Mouse (Mus musculus) CD4-positive helper T cell, adult 2 months (primary cell): Measurements from ENCODE around the gene Olfr1197.

Source experiments
- DNase-seq: peaks from one replicate; pipeline ENCODE4 v3.0.0-alpha.2; 2012; ENCODE audit warnings: low read depth, missing footprints, low spot score

Olfr1197 gene

DNA sequence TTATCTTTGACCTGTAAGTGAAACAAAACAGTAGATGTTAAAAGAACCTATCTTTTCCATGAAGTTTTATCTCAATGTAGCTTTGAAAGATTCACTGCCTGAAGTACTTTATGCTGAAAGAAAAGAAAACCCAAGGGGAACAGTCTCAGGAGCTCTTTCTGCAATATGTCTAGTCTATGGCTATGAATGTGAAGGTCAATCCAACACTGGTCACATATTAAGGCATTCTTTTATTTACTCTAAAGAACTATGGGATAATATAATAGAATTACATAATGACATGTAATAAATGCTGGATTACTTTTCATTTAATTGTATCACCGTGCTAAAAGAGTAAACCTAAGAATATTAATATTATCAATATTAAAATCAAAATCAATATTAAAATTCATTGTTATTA is at the start of gene Olfr1197:
Olfr1197 (minus strand) TSS at position 101 of the 400 bp plus-strand sequence.
- no peak for DNase-seq

DNA sequence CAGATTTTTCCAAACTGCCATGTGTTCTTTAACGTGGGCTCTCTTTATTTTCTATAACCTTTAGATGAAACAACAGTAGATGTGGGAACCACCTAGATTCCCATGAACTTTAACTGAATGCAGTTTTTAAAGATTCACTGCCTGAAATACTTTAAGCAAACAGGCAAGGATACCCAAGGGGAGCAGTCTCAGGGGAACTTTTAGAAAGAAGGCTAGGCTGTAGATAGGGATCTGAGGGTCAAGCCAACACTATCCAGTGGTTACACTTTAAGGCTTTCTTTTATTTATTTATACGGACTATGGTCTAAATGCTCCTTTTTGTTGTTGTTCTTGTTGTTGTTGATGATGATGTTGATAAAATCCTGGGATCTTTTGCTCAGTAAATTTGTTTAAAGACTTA is 38.2 kb upstream of the Olfr1197 start, which contains the start of gene Olfr1200:
Olfr1200 (minus strand) TSS at position 101 of the 400 bp plus-strand sequence.
- no peak for DNase-seq

DNA sequence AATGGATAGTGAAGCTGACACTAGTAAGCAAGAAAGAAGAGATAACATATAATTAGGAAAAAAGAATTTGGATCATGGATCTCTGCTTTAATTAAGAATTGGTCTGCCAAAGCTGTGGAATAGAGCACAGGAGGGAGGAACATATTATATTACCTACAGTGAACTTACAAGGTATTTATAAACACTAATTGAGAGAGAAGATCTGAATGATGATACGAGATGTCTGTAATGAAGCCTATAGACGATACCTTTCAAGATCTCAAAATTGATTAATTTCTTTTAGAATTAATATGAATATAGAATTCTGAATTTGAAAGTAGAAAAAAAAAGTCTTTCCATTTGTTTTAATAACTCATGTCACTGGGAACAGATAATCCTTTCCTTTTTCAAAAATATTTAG is 28.2 kb upstream of the Olfr1197 start, which contains the start of gene Olfr1199:
Olfr1199 (minus strand) TSS at position 101 of the 400 bp plus-strand sequence.
- DNase-seq: no peak

DNA sequence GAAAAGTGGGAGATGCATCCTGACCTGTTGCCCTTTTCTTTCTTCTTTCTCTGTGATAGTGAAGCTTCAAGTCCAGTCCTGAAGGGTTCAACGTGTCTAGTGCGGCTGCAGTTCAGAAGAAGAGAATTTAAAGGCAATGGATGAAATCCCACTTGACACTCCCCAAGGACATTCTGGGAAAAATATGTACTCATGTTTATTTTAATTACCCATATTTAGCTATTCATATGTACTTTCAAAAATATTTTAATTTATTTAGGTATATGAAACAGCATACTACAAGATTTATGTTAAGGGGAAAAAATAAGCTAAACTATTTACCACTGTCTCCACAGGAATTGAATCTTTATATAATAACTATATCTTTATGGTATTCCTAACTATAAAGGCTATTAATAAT is 19.1 kb upstream of the Olfr1197 start, which contains the start of gene Olfr1198:
Olfr1198 (minus strand) TSS at position 101 of the 400 bp plus-strand sequence.
- DNase-seq: no peak

DNA sequence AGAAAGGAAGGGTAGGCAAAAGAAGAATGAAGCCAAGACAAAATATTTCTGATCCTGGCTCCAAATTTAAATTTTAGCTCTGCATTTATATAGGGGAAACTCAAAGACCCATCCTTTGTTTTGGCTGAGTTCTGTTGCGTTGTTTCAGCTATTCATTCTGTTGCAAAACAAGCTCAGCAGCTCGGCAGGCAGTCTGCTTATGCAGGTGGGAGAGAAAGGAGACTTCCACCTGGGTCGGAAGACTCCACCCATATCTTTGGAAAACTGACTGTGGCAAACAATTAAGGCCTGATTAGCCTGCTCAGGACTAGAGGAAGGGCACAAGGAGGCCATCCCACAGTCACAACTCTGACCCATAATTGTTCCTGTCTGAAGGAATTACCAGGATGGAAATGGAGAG is 11.2 kb upstream of the Olfr1197 start:
- no peak for DNase-seq

DNA sequence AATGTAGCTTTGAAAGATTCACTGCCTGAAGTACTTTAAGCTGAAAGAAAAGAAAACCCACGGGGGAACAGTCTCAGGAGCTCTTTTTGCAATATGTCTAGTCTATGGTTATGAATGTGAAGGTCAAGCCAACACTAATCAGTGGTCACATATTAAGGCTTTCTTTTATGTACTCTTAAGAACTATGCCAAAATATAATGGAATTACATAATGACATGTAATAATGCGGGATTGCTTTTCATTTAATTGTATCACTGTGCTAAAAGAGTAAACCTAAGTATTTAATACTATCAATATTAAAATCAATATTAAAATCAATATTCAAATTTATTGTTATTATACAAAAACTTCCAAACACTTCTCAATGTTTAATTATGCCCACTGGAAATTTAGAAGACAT is 27.7 kb downstream of the Olfr1197 start, which contains the start of gene Olfr1196:
Olfr1196 (minus strand) TSS at position 101 of the 400 bp plus-strand sequence.
- DNase-seq: no peak

DNA sequence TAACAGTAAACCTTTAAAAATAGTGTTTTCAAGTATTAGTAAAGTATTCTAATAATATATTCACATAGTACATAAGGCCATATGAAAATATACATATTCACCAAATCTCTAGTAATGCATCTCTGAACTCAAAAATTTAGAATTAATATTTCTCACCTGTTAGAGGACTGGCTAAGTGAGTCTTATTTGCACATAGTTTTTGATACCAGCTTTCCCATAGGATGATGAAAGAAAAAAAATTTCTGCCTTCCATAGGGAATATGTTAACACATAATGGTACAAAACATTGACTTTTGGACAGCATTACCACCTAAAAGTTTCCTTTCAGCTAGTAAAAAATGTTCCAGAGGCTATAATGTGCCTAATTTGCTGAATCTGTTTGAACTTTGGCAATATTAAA is 43.1 kb downstream of the Olfr1197 start, which contains the start of gene Olfr1195:
Olfr1195 (minus strand) TSS at position 101 of the 400 bp plus-strand sequence.
- no peak for DNase-seq
